Mouse (Mus musculus) C2C12 (cell line): ENCODE results near the gene Fancc. TPM values are rescaled to one million over a fixed set of nuclear protein-coding genes. Genes with fewer than 3 reads are reported as not detected.

Experiments
- H3K27me3 ChIP-seq: one replicate; pipeline ENCODE4 v1.6.1; 2011; ENCODE audit not compliant: control insufficient read depth, insufficient read depth, insufficient read length
- H3K36me3 ChIP-seq: one replicate; pipeline ENCODE4 v1.6.1; 2011; ENCODE audit not compliant: control insufficient read depth, insufficient read depth
- H3K4me3 ChIP-seq: one replicate; pipeline ENCODE4 v1.5.1; 2011; ENCODE audit warnings: mild to moderate bottlenecking, control low read depth; ENCODE audit not compliant: poor library complexity, insufficient read depth, severe bottlenecking
- H3K79me2 ChIP-seq: one replicate; pipeline ENCODE4 v1.6.1; 2011; ENCODE audit not compliant: control insufficient read depth, insufficient read depth
- H3K79me3 ChIP-seq: one replicate; pipeline ENCODE4 v1.6.1; 2011; ENCODE audit warnings: low read depth, control low read depth
- H3ac ChIP-seq: one replicate; pipeline ENCODE3; 2011; ENCODE audit warnings: low read depth; ENCODE audit not compliant: control insufficient read depth, insufficient read length
- CEBPB ChIP-seq: IDR thresholded peaks from one replicate; pipeline ENCODE4 v1.6.1; 2011; ENCODE audit warnings: low read depth, mild to moderate bottlenecking, control low read depth, moderate library complexity
- CTCF ChIP-seq: IDR thresholded peaks from one replicate; pipeline ENCODE4 v1.5.1; 2011; ENCODE audit not compliant: control insufficient read depth, insufficient read depth, insufficient read length
- FOSL1 ChIP-seq: IDR thresholded peaks from one replicate; pipeline ENCODE4 v1.8.0; 2011; ENCODE audit warnings: mild to moderate bottlenecking, low read length; ENCODE audit not compliant: poor library complexity, insufficient read depth, severe bottlenecking
- MAX ChIP-seq: IDR thresholded peaks from one replicate; pipeline ENCODE4 v1.6.1; 2011; ENCODE audit warnings: mild to moderate bottlenecking, control low read depth
- MYOD1 ChIP-seq: IDR thresholded peaks from one replicate; pipeline ENCODE4 v1.6.1; 2011; ENCODE audit warnings: low read depth; ENCODE audit not compliant: control insufficient read depth, insufficient read length
- MYOG ChIP-seq: IDR thresholded peaks from one replicate; pipeline ENCODE4 v1.6.1; 2011; ENCODE audit not compliant: control insufficient read depth, insufficient read length; ENCODE audit errors: extremely low read depth
- USF1 ChIP-seq: IDR thresholded peaks from one replicate; pipeline ENCODE4 v1.6.1; 2011; ENCODE audit warnings: low read depth, mild to moderate bottlenecking, control low read depth, moderate library complexity
- polyA plus RNA-seq: library from polyadenylated mRNA; unstranded; fragments of >200 nt; fragmentation: generic; extraction: Trizol; gene quantifications from one replicate; pipeline ENCODE4 v1.2.1, GENCODE M21; 2012; ENCODE audit warnings: missing spikeins

Fancc gene
- polyA plus RNA-seq, 1 experiment = 9.3 TPM

DNA sequence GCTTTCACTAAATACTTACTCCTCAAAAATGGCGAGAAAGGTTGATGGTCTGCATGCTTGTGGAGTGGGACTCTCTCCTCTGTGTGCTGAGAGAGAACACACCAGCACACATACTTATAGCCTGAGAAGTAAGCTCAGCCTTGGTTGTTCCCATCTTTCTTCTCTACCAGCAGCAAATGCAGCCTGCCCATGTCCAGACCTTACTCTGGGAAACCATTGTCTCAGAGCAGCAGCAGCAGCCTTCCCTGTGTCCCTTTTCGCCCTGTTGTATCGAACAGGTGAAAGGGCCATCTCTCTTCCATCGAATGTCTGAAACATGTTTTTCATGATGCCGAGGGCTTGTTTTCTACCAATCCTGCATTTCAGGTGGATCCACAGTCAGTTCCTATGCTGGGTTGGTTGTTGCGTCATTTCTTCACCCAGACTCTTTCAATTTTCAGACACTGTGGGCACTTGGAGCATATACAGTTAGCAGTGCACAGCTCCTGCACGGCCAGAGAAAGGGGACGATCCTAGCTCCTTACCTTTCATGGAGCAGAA, 246.6 kb downstream of the Fancc start:
- Histone ChIP-seq H3K79me2 (peaks cover 100% of the 10 kb centered on the region), H3K27me3 (no peaks in the 10 kb centered on the region), H3ac (no peak overlapping the region), H3K79me3 (peaks cover 92% of the 10 kb centered on the region), H3K4me3 (no peak overlapping the region), H3K36me3 (peaks cover 60% of the 10 kb centered on the region)
- TF ChIP-seq CEBPB (peak; percentile 71), CTCF (no peak)

DNA sequence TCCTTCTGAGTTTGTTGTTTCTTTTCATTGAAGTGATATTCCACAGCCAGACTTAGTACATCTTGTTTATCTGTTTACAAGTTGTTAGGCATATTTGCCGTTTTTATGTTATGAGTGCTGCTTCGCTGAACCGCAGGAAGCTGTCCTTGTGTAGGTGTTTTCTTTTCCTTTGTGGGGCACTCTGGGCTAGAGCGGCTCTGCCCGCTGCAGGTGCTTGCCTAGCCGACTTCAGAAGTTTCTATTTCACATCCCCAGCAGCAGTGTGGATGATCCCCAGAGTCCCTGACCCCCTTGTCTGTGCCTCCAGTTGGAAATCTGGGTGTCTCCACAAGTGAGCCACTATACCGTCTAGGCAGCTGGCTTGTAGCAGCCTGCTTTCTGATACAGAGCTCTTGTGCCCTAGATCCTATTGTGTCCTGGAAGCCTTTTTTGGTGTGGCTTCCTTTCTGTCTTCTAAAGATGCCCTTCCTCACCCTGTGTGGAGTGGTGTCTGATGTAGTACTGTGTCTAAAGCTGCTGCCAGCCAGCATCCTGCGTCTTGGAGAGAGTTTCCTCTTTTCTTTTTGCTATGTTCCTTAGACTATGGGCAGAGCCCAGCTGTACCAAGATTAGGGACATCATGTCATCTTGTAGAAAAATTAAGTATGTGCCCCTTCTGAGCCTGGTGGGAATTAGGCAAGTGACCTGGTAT, 247.2 kb downstream of the Fancc start:
- no peak for TF ChIP-seq CTCF
- TF ChIP-seq MYOD1 = no peak
- TF ChIP-seq USF1 = no peak
- no peak for TF ChIP-seq MYOG
- TF ChIP-seq FOSL1 = no peak
- TF ChIP-seq MAX = no peak
- TF ChIP-seq CEBPB = no peak
- Histone ChIP-seq H3K79me2 (peaks cover 100% of the 10 kb centered on the region), H3ac (no peak overlapping the region), H3K4me3 (no peak overlapping the region), H3K79me3 (peaks cover 95% of the 10 kb centered on the region), H3K36me3 (peaks cover 63% of the 10 kb centered on the region), H3K27me3 (no peaks in the 10 kb centered on the region)

DNA sequence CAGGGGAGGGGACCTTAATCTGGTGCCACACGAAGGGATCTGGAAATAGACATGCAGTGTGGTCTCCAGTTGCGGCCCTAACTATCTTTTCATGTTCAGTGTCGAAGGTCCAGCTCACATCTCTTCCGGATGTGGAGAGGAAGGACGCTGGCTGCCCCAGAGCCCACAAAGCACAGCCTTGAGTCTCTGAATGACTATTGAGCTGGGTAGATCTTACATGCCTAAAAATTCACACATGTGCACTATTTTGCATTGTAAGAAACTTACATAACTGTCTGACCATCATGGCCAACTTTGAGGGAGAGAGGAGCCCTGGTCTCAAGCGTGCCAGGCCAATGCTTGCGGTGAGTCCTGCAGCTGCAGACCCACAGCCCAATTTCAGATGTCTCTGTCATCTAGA, 247.9 kb downstream of the Fancc start:
- peaks cover 95% of the 10 kb centered on the region for H3K79me3 ChIP-seq
- TF ChIP-seq MYOG = no peak
- no peak for TF ChIP-seq FOSL1
- TF ChIP-seq CTCF = no peak
- TF ChIP-seq CEBPB = no peak
- TF ChIP-seq MAX = no peak
- no peak for TF ChIP-seq USF1
- no peak for TF ChIP-seq MYOD1
- H3K79me2 ChIP-seq = peaks cover 100% of the 10 kb centered on the region
- peaks cover 62% of the 10 kb centered on the region for H3K36me3 ChIP-seq
- H3K27me3 ChIP-seq = no peaks in the 10 kb centered on the region
- H3ac ChIP-seq = peak overlapping the region; percentile 12
- H3K4me3 ChIP-seq = no peak overlapping the region

DNA sequence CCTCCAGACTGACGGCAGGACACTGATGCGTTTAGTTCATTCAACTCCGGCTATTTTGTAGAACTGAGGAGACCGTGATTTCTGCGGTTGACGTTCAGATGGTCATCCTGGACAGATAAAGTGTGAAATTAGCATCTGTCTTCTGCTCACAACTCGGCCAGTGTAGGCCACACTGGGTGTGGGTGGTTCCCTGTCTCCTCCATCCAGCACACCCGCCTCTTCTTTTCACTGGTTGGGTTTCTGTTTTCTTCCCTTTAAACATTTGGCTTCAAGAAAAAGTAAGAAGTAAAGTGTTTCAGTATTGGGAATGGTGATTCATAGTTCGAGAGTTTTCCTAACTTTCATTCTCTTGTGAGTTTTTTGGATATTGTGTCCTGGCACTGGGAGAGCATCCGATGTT, 248.8 kb downstream of the Fancc start:
- H3K79me2 ChIP-seq = peaks cover 100% of the 10 kb centered on the region
- no peak overlapping the region for H3K4me3 ChIP-seq
- H3K27me3 ChIP-seq = no peaks in the 10 kb centered on the region
- peaks cover 66% of the 10 kb centered on the region for H3K36me3 ChIP-seq
- peak overlapping the region; percentile 22 for H3ac ChIP-seq
- H3K79me3 ChIP-seq = peaks cover 92% of the 10 kb centered on the region
- no peak for TF ChIP-seq MYOD1
- no peak for TF ChIP-seq CTCF
- no peak for TF ChIP-seq CEBPB
- TF ChIP-seq FOSL1 = no peak
- no peak for TF ChIP-seq USF1
- TF ChIP-seq MAX = no peak
- TF ChIP-seq MYOG = no peak

DNA sequence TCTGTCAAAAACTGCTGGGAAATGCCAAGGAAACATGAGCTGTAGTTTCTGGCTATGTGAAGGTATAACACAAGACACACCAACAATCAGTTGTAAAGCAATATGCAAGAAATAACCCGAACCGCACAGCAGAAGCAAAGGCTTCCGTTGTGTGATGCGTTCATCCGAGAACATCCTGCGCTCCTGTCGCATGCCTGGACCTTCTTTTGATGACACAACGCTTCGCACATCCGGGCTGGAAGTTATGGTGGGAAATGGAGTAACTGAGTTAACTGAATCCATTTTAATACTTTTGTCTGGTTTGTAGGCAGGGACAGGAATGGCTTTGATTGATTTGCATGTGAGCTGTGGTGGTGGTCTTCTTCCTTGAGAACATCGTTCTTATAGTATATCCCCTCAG, 249.4 kb downstream of the Fancc start:
- Histone ChIP-seq H3K4me3 (no peak overlapping the region), H3ac (no peak overlapping the region), H3K79me2 (peaks cover 100% of the 10 kb centered on the region), H3K27me3 (no peaks in the 10 kb centered on the region), H3K79me3 (peaks cover 92% of the 10 kb centered on the region), H3K36me3 (peaks cover 72% of the 10 kb centered on the region)
- TF ChIP-seq MAX (peak; percentile 38), FOSL1 (no peak)

DNA sequence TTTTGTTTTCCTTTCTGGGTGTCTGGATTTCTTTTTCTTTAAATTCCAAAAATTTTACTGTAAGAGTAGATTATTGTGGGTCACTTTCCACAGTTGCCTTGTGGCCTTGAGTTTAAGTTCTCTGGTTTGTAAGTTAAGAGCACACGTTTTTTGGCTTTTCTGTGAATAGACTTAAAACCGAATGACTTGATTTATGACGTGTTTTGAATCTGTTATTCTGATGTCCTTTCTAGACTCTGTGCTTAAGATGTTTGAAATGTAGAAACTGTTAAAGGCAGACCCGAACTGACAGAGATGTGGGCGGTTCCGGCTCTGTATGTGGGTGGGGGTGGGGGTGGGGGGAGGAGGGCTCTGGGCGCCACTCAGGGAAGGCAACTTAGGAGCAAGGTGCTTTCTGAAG, 250.0 kb downstream of the Fancc start:
- H3K4me3 ChIP-seq = no peak overlapping the region
- H3ac ChIP-seq = no peak overlapping the region
- peaks cover 93% of the 10 kb centered on the region for H3K79me3 ChIP-seq
- H3K27me3 ChIP-seq = no peaks in the 10 kb centered on the region
- peaks cover 74% of the 10 kb centered on the region for H3K36me3 ChIP-seq
- H3K79me2 ChIP-seq = peaks cover 100% of the 10 kb centered on the region
- TF ChIP-seq CTCF (no peak), CEBPB (no peak), FOSL1 (no peak), MYOD1 (no peak), USF1 (no peak), MAX (no peak)
